Mouse (Mus musculus) activated CD4-positive, CD25-positive, alpha-beta regulatory T cell, adult 9 weeks (primary cell): ENCODE data around the gene A230050P20Rik. TPM values are rescaled to one million over a fixed set of nuclear protein-coding genes. Genes with fewer than 3 reads are reported as not detected.

Source experiments
- polyA plus RNA-seq: library from polyadenylated mRNA; unstranded; fragments of 100-300 nt; shearing (Covaris generic); gene quantifications from one replicate; pipeline ENCODE4 v1.2.1, GENCODE M21; 2017

The A230050P20Rik gene
- polyA plus RNA-seq = 52.0 TPM

DNA sequence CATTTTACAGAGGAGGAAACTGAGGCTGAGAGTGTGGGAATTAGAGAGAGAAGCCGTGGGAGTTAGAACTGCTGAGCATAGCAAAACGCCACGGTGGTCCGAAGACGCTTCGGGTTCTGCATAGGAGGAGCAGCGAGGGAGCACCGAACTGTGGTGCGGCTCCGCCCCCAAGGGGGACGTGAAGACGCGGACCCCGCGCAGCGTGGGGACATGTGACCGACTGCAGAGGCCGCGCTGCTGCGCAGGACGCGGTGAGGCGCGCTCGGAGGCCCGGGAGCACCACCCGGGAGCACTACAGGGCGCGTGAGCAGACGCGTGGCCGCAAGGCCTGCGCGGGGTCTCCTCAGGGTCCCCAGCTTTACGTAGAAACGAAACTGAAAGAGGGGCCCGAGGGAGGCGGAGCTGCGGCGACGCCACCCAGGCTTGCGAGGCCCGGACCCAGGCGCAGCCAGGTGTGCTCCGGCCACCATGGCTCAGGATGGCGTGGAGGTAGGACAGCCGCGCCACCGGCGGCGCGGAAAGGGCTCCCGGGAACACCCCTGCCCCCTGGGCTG, at the start of gene A230050P20Rik:
Gene A230050P20Rik, plus strand, starts transcription at position 195 of the 554 bp plus-strand sequence.

GRCm38 (mm10) chr9:20879097-20879792, 10.8 kb downstream of the A230050P20Rik start, which contains the start of gene Angptl6:
Gene Angptl6 (minus strand): TSS chr9:20879727.

DNA sequence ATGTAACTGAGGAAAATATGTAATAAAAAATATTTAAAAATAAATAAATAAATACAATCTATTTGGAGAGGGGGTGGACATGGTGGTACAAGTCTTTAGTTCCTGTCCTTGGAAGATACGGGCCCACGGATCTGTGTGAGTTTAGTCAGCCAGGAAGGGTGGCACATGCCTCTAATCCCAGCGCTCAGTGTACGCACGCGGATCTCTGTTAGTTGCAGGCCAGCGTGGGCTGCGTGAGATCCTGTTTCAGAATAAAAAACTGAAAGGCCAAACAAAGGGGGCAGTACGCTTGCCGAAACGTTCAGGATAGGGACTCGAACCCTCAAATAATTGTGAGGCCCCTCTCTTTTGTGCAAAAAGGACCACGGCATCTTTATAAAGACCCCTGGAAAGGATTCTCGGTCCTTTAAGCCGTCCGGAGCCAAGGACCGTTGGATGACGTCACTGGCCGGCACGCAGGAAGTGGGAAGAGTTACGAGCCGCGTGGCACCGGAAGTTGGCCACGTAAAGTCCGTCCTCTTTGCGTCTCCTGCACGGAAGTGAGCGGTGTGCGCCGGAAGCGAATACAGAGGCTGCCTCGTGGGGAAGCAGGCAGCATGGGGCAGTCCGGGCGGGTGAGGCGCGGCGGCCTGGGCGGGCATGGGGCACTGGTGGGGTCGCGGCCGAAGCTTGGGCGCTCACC, 19.4 kb downstream of the A230050P20Rik start, which contains the start of gene Ppan:
Gene Ppan, plus strand, starts transcription at position 472 of the 682 bp plus-strand sequence.

GRCm38 (mm10) chr9:20898511-20899073, 30.1 kb downstream of the A230050P20Rik start, which contains the start of gene Eif3g:
Gene Eif3g (minus strand): TSS chr9:20898623.

Other genes starting within 250 kb of the A230050P20Rik start
- 433 TPM for gene Ubl5, start 225.8 kb upstream of the A230050P20Rik start, polyA plus RNA-seq
- 58.8 TPM for gene Fbxl12, start 223.9 kb upstream of the A230050P20Rik start, polyA plus RNA-seq
- 28.6 TPM for gene Pin1, start 216.5 kb upstream of the A230050P20Rik start, polyA plus RNA-seq
- 1.7 TPM for gene Olfm2, start 122.3 kb upstream of the A230050P20Rik start, polyA plus RNA-seq
- 0.15 TPM for gene Col5a3, start 53.6 kb upstream of the A230050P20Rik start, polyA plus RNA-seq
- gene Rdh8, start 50.1 kb upstream of the A230050P20Rik start, polyA plus RNA-seq = not detected
- gene Angptl6, start 11.1 kb downstream of the A230050P20Rik start, polyA plus RNA-seq = 0.49 TPM
- 84.2 TPM for gene Ppan, start 19.5 kb downstream of the A230050P20Rik start, polyA plus RNA-seq
- 248 TPM for gene Eif3g, start 30.0 kb downstream of the A230050P20Rik start, polyA plus RNA-seq
- gene Dnmt1, start 91.2 kb downstream of the A230050P20Rik start, polyA plus RNA-seq = 92.3 TPM
- 24.4 TPM for gene S1pr2, start 108.1 kb downstream of the A230050P20Rik start, polyA plus RNA-seq
- 128 TPM for gene Mrpl4, start 134.1 kb downstream of the A230050P20Rik start, polyA plus RNA-seq
- 132 TPM for gene Icam1, start 147.3 kb downstream of the A230050P20Rik start, polyA plus RNA-seq
- 1.9 TPM for gene Icam4, start 160.7 kb downstream of the A230050P20Rik start, polyA plus RNA-seq
- 0.79 TPM for gene Icam5, start 163.4 kb downstream of the A230050P20Rik start, polyA plus RNA-seq
- gene Zglp1, start 198.5 kb downstream of the A230050P20Rik start, polyA plus RNA-seq = not detected
- gene Gm49373, start 204.5 kb downstream of the A230050P20Rik start, polyA plus RNA-seq = 0.20 TPM
- gene Fdx1l, start 205.0 kb downstream of the A230050P20Rik start, polyA plus RNA-seq = 35.0 TPM
- 6.8 TPM for gene Gm38431, start 223.4 kb downstream of the A230050P20Rik start, polyA plus RNA-seq
- gene Raver1, start 223.4 kb downstream of the A230050P20Rik start, polyA plus RNA-seq = 73.3 TPM